Comparison of ENCODE assay signal across 8 mouse cellular contexts in the genomic region with DNA sequence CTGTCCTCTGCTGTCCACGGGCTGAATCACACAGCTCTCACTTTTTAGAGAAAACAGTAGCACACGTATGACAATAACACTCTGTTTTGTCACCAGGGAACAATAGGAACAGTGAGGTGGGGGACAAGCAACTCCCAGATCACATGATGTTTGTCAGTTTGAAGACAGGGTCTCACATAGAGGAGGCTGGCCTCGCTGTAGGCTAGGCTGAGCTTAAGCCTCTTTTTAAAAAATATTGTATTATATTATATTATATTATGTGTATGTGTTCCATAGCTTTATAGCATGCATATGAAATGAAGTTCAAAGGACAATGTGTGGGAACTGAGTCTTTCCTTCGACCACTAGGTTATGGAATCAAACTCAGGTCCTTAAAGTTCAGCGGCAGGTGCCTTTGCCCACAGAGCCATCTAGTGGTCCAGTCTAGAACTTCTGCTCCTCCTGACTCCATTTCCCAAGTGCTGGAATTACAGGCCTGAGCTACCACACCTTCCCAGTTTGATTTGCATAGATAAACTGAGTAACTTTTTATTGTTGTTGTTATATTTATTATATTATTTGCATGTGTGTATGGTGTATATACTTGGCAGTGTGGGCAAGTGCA. TPM values are rescaled to one million over a fixed set of nuclear protein-coding genes. Genes with fewer than 3 reads are reported as not detected.
A peak's percentile ranks its signal among the peaks of the same experiment; 100 is the strongest.
DNase-seq lines count a peak whose midpoint lies in the region; ATAC-seq and TF ChIP-seq lines count a peak whose summit lies in the region.

No protein-coding gene starts in this region.

- peak; percentile 36; the same call in 1 of the 2 replicates for ATAC-seq in forebrain, embryonic 12.5 days (ENCODE audit: low FRiP score)
- peak; percentile 43; the same call in 1 of the 2 replicates for ATAC-seq in kidney, embryonic 14.5 days (ENCODE audit: low FRiP score, low TSS enrichment)
- ATAC-seq in liver, embryonic 14.5 days (ENCODE audit: insufficient read depth), result 0 out of 2 replicates have a peak, but pooled peaks have one; percentile 22

- H3K27me3 ChIP-seq in forebrain, embryonic 12.5 days, result no peaks in the 10 kb centered on the region
- H3K27me3 ChIP-seq in kidney, embryonic 14.5 days (ENCODE audit: control insufficient read depth, insufficient read depth, low read length), result no peaks in the 10 kb centered on the region
- no peaks in the 10 kb centered on the region for H3K27me3 ChIP-seq in liver, embryonic 14.5 days (ENCODE audit: control insufficient read depth, insufficient read depth, low read length)

- DNase-seq in gastrocnemius, adult 18-20 months (ENCODE audit: low spot score), result peak; percentile 64
- no peak for DNase-seq in gastrocnemius, postnatal 36 days
- DNase-seq in CD4-positive, CD25-positive, alpha-beta regulatory T cell, adult 2 months (ENCODE audit: low read depth, low spot score), result peak; percentile 74
- peak; percentile 83 for DNase-seq in brain, adult 2 months (ENCODE audit: low read depth, low spot score)
- no peak for DNase-seq in liver, embryonic 14.5 days (ENCODE audit: low read depth in 3 of 3, low spot score in 3 of 3)
- peak; percentile 37 for DNase-seq in retina, postnatal 7 days (ENCODE audit: low read depth, low spot score)

- no peak overlapping the region for H3K27ac ChIP-seq in forebrain, embryonic 12.5 days
- no peak overlapping the region for H3K27ac ChIP-seq in kidney, embryonic 14.5 days (ENCODE audit: low read depth, low read length)
- no peak overlapping the region for H3K27ac ChIP-seq in liver, embryonic 14.5 days

- no peak for TF ChIP-seq EP300 in liver, embryonic 14.5 days (IDR thresholded peaks at IDR 0.05; ENCODE audit: low read depth)

- no peaks in the 10 kb centered on the region for H3K36me3 ChIP-seq in forebrain, embryonic 12.5 days (replicated peaks)
- H3K36me3 ChIP-seq in kidney, embryonic 14.5 days (ENCODE audit: control insufficient read depth, insufficient read depth, low read length), result no peaks in the 10 kb centered on the region
- H3K36me3 ChIP-seq in liver, embryonic 14.5 days (replicated peaks; ENCODE audit: control insufficient read depth, insufficient read depth, low read depth), result peaks cover 13% of the 10 kb centered on the region

- H3K4me3 ChIP-seq in forebrain, embryonic 12.5 days (replicated peaks), result no peak overlapping the region
- H3K4me3 ChIP-seq in kidney, embryonic 14.5 days (ENCODE audit: low read length), result no peak overlapping the region
- no peak overlapping the region for H3K4me3 ChIP-seq in liver, embryonic 14.5 days (ENCODE audit: insufficient read depth in 1 of 2, low read depth in 2 of 2, low read length in 2 of 2)

- H3K4me2 ChIP-seq in forebrain, embryonic 12.5 days, result no peak overlapping the region
- H3K4me2 ChIP-seq in kidney, embryonic 14.5 days (replicated peaks; ENCODE audit: low read depth, low read length), result no peak overlapping the region
- no peak overlapping the region for H3K4me2 ChIP-seq in liver, embryonic 14.5 days (ENCODE audit: low read depth)

- H3K9ac ChIP-seq in forebrain, embryonic 12.5 days, result no peak overlapping the region
- H3K9ac ChIP-seq in kidney, embryonic 14.5 days (ENCODE audit: low read depth, low read length), result no peak overlapping the region
- H3K9ac ChIP-seq in liver, embryonic 14.5 days (replicated peaks), result no peak overlapping the region

- intact Hi-C loops in gastrocnemius, postnatal 36 days (cut with DNase I), result loop anchor here (1.0 kb wide), 1 partner anchor 68 kb away; no protein-coding TSS in a partner anchor

- whole genome bisulfite sequencing in forebrain, embryonic 12.5 days, result 42% methylated on average over 5 of the region's 5 CpGs
- 49% methylated on average over 5 of the region's 5 CpGs for WGBS in kidney, embryonic 14.5 days
- 50% methylated on average over 5 of the region's 5 CpGs for WGBS in liver, embryonic 14.5 days (ENCODE audit: insufficient replicate concordance)

- TF ChIP-seq CTCF in liver, embryonic 14.5 days (IDR thresholded peaks at IDR 0.05; ENCODE audit: low read depth), result peak; percentile 91

- peaks cover 10% of the 10 kb centered on the region; the same call in 1 of the 2 replicates for H3K4me1 ChIP-seq in forebrain, embryonic 12.5 days
- H3K4me1 ChIP-seq in kidney, embryonic 14.5 days (ENCODE audit: control insufficient read depth, insufficient read depth, low read length), result no peaks in the 10 kb centered on the region
- peaks cover 0 to 2% of the 10 kb centered on the region in 2 experiments; a peak in 1 of 4 replicates for H3K4me1 ChIP-seq in liver, embryonic 14.5 days (replicated peaks; ENCODE audit: control insufficient read depth in 2 of 2, insufficient read depth in 2 of 2, low read length in 1 of 2)

- no peaks in the 10 kb centered on the region for H3K9me3 ChIP-seq in forebrain, embryonic 12.5 days
- no peaks in the 10 kb centered on the region for H3K9me3 ChIP-seq in kidney, embryonic 14.5 days (ENCODE audit: control insufficient read depth, low read length)
- H3K9me3 ChIP-seq in liver, embryonic 14.5 days (ENCODE audit: control insufficient read depth, low read length), result no peaks in the 10 kb centered on the region

RNA-seq across cellular contexts. Expression of gene Gss, which starts 8.6 kb away (rescaled TPM):
- total RNA-seq in gastrocnemius, adult 18-20 months (2021), result 1 to 10 TPM; 5.2 to 6.2 TPM
- 1 to 10 TPM; 3.7 to 6.0 TPM for total RNA-seq in gastrocnemius, postnatal 36 days (2021)
- 16.6 and 20.0 TPM in 2 replicates for polyA plus RNA-seq in forebrain, embryonic 12.5 days (2016; fragmentation: Nextera tagmentation; extraction: Ambion mirVana)
- 25.0 and 29.8 TPM in 2 replicates for polyA plus RNA-seq in kidney, embryonic 14.5 days (2014; fragmentation: Nextera tagmentation; extraction: Ambion mirVana)
- 34.2 and 37.9 TPM in 2 replicates for polyA plus RNA-seq in liver, embryonic 14.5 days (2012; rRNA removed)
- 64.6 and 69.5 TPM in 2 replicates for polyA plus RNA-seq in liver, embryonic 14.5 days (2014; fragmentation: Nextera tagmentation; extraction: Ambion mirVana)

RNA-seq across cellular contexts. Expression of gene Myh7b, which starts 27.0 kb away (rescaled TPM):
- 1 to 10 TPM; 4.5 to 7.3 TPM for total RNA-seq in gastrocnemius, adult 18-20 months (2021)
- total RNA-seq in gastrocnemius, postnatal 36 days (2021), result 1 to 10 TPM; 1.9 to 6.8 TPM
- polyA plus RNA-seq in forebrain, embryonic 12.5 days (2016; fragmentation: Nextera tagmentation; extraction: Ambion mirVana), result 0.66 and 1.0 TPM in 2 replicates
- polyA plus RNA-seq in kidney, embryonic 14.5 days (2014; fragmentation: Nextera tagmentation; extraction: Ambion mirVana), result 0.96 and 2.1 TPM in 2 replicates
- polyA plus RNA-seq in liver, embryonic 14.5 days (2012; rRNA removed), result 1.7 and 3.0 TPM in 2 replicates
- 1.5 and 1.6 TPM in 2 replicates for polyA plus RNA-seq in liver, embryonic 14.5 days (2014; fragmentation: Nextera tagmentation; extraction: Ambion mirVana)

Comparison
In these comparisons a context has a peak if more than half of its experiments do, and no peak if none do; other contexts are left out.
1. DNase-seq: peak in gastrocnemius, adult 18-20 months (single experiment), CD4-positive, CD25-positive, alpha-beta regulatory T cell, adult 2 months (single experiment), brain, adult 2 months (single experiment) and retina, postnatal 7 days (single experiment); none in gastrocnemius, postnatal 36 days (0 of 2) and liver, embryonic 14.5 days (0 of 3).
2. Peak in every context shown above with its lines, with median percentiles within 50 percentile points of each other: ATAC-seq.